Mouse (Mus musculus): Measurements from ENCODE around the gene Zdhhc18. TPM values are rescaled to one million over a fixed set of nuclear protein-coding genes. Genes with fewer than 3 reads are reported as not detected.
"Not testable (repeated sequence)": the region's sequence is repeated elsewhere in the genome, so short reads cannot be mapped to it uniquely, and the experiment has no call there.

Gene Zdhhc18
- polyA plus RNA-seq, 1 experiment = 4.5 TPM

DNA sequence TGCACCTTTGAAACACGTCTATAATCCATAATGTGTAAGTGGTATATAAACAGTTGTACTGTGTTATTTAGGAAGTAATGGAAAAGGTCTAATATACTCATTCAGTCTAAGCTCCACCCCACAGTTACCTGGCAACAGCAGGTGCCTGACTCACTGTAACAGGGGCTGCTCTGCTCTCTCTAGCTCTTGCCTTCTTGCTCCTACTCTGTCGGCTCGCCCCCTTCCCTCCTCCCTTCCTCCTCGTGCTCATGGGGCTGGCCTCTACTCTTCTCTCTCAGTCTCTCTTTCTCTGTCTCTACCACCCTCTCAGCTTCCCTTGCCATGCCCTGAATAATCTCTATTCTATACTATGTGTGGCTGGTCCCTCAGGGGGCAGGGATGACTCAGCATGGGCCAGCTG, 7.0 kb upstream of the Zdhhc18 start:
- H3K4me1 ChIP-seq (ENCODE audit: control insufficient read depth, insufficient read depth, low read length) = peaks cover 6% of the 10 kb centered on the region
- TF ChIP-seq CTCF (IDR thresholded peaks at IDR 0.05; ENCODE audit: control insufficient read depth, insufficient read depth, insufficient replicate concordance, low read depth, low read length) (no peak), POLR2A (IDR thresholded peaks at IDR 0.05; ENCODE audit: control insufficient read depth, low read depth, low read length) (no peak)
- H3K27ac ChIP-seq (ENCODE audit: control insufficient read depth, insufficient read depth, low read depth, low read length) = no peak overlapping the region
- no peaks in the 10 kb centered on the region for H3K27me3 ChIP-seq (ENCODE audit: control insufficient read depth, insufficient read depth, low read length)
- H3K4me3 ChIP-seq (ENCODE audit: control insufficient read depth, low read depth, low read length) = no peak overlapping the region
- H3K36me3 ChIP-seq (ENCODE audit: control insufficient read depth, insufficient read depth, low read length) = no peaks in the 10 kb centered on the region

- Histone ChIP-seq H3K36me3 (ENCODE audit: control insufficient read depth, insufficient read depth, low read length) (no peaks in the 10 kb centered on the region), H3K27me3 (ENCODE audit: control insufficient read depth, insufficient read depth, low read length) (no peaks in the 10 kb centered on the region), H3K4me1 (ENCODE audit: control insufficient read depth, insufficient read depth, low read length) (peaks cover 6% of the 10 kb centered on the region), H3K27ac (ENCODE audit: control insufficient read depth, insufficient read depth, low read depth, low read length) (no peak overlapping the region), H3K4me3 (ENCODE audit: control insufficient read depth, low read depth, low read length) (no peak overlapping the region)
- TF ChIP-seq POLR2A (IDR thresholded peaks at IDR 0.05; ENCODE audit: control insufficient read depth, low read depth, low read length) (no peak), CTCF (IDR thresholded peaks at IDR 0.05; ENCODE audit: control insufficient read depth, insufficient read depth, insufficient replicate concordance, low read depth, low read length) (no peak)
Measured at GRCm38 (mm10) chr4:133656294-133656693, 6.3 kb upstream of the Zdhhc18 start.

DNA sequence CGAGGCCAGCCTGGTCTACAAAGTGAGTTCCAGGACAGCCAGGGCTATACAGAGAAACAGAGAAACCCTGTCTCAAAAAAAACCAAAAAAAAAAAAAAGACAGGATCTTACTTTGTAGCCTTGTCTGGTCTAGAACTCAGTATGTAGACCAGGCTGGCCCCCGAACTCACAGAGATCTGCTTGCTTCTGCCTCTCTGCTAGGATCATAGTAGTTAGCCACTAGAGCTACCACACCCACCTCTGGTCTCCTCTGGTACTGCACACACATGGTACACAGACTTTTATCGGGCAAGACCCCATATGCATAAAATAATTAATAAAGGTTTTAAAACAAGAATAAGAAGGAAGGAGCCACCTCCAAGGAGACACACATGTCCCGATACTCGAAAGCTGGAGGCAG, 4.1 kb upstream of the Zdhhc18 start:
- H3K27me3 ChIP-seq (ENCODE audit: control insufficient read depth, insufficient read depth, low read length); H3K4me3 ChIP-seq (ENCODE audit: control insufficient read depth, low read depth, low read length); H3K36me3 ChIP-seq (ENCODE audit: control insufficient read depth, insufficient read depth, low read length); H3K27ac ChIP-seq (ENCODE audit: control insufficient read depth, insufficient read depth, low read depth, low read length); H3K4me1 ChIP-seq (ENCODE audit: control insufficient read depth, insufficient read depth, low read length): not testable (repeated sequence)

DNA sequence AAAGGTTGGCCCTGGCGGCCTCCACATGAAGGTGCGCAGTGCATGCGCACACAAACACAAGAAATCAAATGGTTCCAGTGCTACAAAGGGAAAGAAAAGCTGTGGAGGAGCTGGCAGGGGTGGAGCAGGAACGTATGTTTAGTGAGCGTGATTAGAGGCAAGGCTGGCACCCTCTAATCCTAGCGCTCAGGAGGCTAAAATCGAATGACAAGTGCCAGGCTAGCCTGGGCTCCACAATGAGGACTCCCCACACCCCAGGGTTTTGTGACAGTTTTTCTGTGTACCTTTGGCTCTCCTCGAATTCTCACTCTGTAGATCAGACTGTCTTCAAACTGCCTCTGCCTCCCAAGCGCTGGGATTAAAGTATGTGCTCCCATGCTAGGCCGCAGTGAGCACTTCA, 2.8 kb upstream of the Zdhhc18 start:
- H3K36me3 ChIP-seq (ENCODE audit: control insufficient read depth, insufficient read depth, low read length) = no peaks in the 10 kb centered on the region
- no peak overlapping the region for H3K4me3 ChIP-seq (ENCODE audit: control insufficient read depth, low read depth, low read length)
- no peaks in the 10 kb centered on the region for H3K4me1 ChIP-seq (ENCODE audit: control insufficient read depth, insufficient read depth, low read length)
- H3K27me3 ChIP-seq (ENCODE audit: control insufficient read depth, insufficient read depth, low read length) = no peaks in the 10 kb centered on the region
- H3K27ac ChIP-seq (ENCODE audit: control insufficient read depth, insufficient read depth, low read depth, low read length) = no peak overlapping the region
- TF ChIP-seq POLR2A (IDR thresholded peaks at IDR 0.05; ENCODE audit: control insufficient read depth, low read depth, low read length) (no peak), CTCF (IDR thresholded peaks at IDR 0.05; ENCODE audit: control insufficient read depth, insufficient read depth, insufficient replicate concordance, low read depth, low read length) (no peak)

DNA sequence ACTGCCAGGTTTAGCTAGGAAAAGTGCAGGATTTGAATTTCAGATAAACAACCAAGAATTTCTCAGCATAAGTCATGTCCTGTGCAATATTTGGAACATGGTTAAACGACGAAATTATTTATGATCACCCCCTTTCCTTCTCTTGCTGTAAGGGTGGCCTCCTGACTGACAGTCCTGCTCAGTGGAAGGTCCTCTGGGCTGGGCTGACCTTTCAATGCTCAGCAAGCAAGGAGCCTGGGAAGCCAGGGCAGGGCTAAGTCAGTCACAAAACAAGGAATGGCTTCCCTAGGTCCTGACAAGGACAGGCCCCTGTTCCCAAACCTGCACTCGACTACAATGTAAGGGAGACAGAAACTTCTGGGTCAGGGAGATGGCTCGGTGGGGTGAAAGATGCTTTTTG, 2.0 kb upstream of the Zdhhc18 start:
- Histone ChIP-seq H3K27ac (ENCODE audit: control insufficient read depth, insufficient read depth, low read depth, low read length) (no peak overlapping the region), H3K27me3 (ENCODE audit: control insufficient read depth, insufficient read depth, low read length) (no peaks in the 10 kb centered on the region), H3K4me3 (ENCODE audit: control insufficient read depth, low read depth, low read length) (no peak overlapping the region), H3K36me3 (ENCODE audit: control insufficient read depth, insufficient read depth, low read length) (no peaks in the 10 kb centered on the region), H3K4me1 (ENCODE audit: control insufficient read depth, insufficient read depth, low read length) (no peaks in the 10 kb centered on the region)
- TF ChIP-seq CTCF (IDR thresholded peaks at IDR 0.05; ENCODE audit: control insufficient read depth, insufficient read depth, insufficient replicate concordance, low read depth, low read length) (no peak), POLR2A (IDR thresholded peaks at IDR 0.05; ENCODE audit: control insufficient read depth, low read depth, low read length) (no peak)

GRCm38 (mm10) chr4:133651445-133651844, 1.5 kb upstream of the Zdhhc18 start:
- TF ChIP-seq POLR2A (IDR thresholded peaks at IDR 0.05; ENCODE audit: control insufficient read depth, low read depth, low read length) = no peak
- no peak for TF ChIP-seq CTCF (IDR thresholded peaks at IDR 0.05; ENCODE audit: control insufficient read depth, insufficient read depth, insufficient replicate concordance, low read depth, low read length)
- Histone ChIP-seq H3K27me3 (ENCODE audit: control insufficient read depth, insufficient read depth, low read length) (no peaks in the 10 kb centered on the region), H3K4me1 (ENCODE audit: control insufficient read depth, insufficient read depth, low read length) (no peaks in the 10 kb centered on the region), H3K4me3 (ENCODE audit: control insufficient read depth, low read depth, low read length) (no peak overlapping the region), H3K27ac (ENCODE audit: control insufficient read depth, insufficient read depth, low read depth, low read length) (no peak overlapping the region), H3K36me3 (ENCODE audit: control insufficient read depth, insufficient read depth, low read length) (no peaks in the 10 kb centered on the region)

DNA sequence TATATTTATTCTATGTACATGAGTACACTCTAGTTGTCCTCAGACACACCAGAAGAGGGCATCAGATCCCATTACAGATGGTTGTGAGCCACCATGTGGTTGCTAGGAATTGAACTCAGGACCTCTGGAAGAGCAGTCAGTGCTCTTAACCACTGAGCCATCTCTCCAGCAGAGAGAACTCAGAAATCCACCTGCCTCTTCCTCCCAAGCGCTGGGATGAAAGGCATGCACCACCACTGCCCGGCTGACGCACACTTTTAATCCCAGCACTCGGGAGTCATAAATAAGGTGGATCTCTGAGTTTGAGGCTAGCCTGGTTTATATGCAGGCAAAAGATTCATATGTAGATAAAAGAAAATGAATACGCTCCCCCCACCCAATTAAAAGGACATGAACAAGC, 490 bp downstream of the Zdhhc18 start:
- not testable (repeated sequence) for H3K36me3 ChIP-seq (ENCODE audit: control insufficient read depth, insufficient read depth, low read length); H3K4me3 ChIP-seq (ENCODE audit: control insufficient read depth, low read depth, low read length); H3K27me3 ChIP-seq (ENCODE audit: control insufficient read depth, insufficient read depth, low read length); H3K4me1 ChIP-seq (ENCODE audit: control insufficient read depth, insufficient read depth, low read length); H3K27ac ChIP-seq (ENCODE audit: control insufficient read depth, insufficient read depth, low read depth, low read length)

- H3K4me3 ChIP-seq (ENCODE audit: control insufficient read depth, low read depth, low read length) = peak overlapping the region; percentile 72
- peaks cover 2% of the 10 kb centered on the region for H3K4me1 ChIP-seq (ENCODE audit: control insufficient read depth, insufficient read depth, low read length)
- no peak overlapping the region for H3K27ac ChIP-seq (ENCODE audit: control insufficient read depth, insufficient read depth, low read depth, low read length)
- TF ChIP-seq CTCF (IDR thresholded peaks at IDR 0.05; ENCODE audit: control insufficient read depth, insufficient read depth, insufficient replicate concordance, low read depth, low read length) (no peak), POLR2A (IDR thresholded peaks at IDR 0.05; ENCODE audit: control insufficient read depth, low read depth, low read length) (no peak)
- no peaks in the 10 kb centered on the region for H3K27me3 ChIP-seq (ENCODE audit: control insufficient read depth, insufficient read depth, low read length)
- no peaks in the 10 kb centered on the region for H3K36me3 ChIP-seq (ENCODE audit: control insufficient read depth, insufficient read depth, low read length)
Measured at GRCm38 (mm10) chr4:133645680-133646079, 4.3 kb downstream of the Zdhhc18 start.

Measured in testis, adult 2 months (tissue).